Mouse (Mus musculus): ENCODE results near the gene Abca12. TPM values are rescaled to one million over a fixed set of nuclear protein-coding genes. Genes with fewer than 3 reads are reported as not detected.

Gene Abca12
- polyA plus RNA-seq, 1 experiment from 2014 or later = 0.04 TPM

DNA sequence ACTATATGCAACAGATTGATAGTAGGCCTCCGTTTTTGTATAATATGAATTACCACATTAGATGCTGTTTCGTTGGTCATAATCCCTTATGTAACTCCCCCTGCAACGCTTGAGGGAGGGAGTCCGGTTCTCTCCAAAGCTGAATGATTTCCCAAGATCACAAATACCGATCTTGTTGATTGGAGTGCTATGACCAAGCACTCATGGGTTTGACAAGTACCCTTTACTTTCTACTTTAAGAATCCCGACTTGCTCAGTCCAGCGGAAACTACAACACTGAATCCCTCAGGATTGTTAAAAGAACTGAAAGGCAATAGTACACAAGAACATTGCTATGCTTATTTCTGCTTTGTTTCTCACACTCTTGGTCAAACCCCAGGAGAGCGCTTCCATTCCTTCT is 28.1 kb downstream of the Abca12 start:
- Histone ChIP-seq H3K4me1 (no peaks in the 10 kb centered on the region), H3K27me3 (ENCODE audit: low read depth, poor library complexity, severe bottlenecking) (no peaks in the 10 kb centered on the region), H3K27ac (no peak overlapping the region), H3K4me3 (no peak overlapping the region), H3K36me3 (no peaks in the 10 kb centered on the region), H3K9me3 (replicated peaks) (no peaks in the 10 kb centered on the region)
- WGBS = 92% methylated on average over 8 of the region's 8 CpGs
- no peak for DNase-seq (ENCODE audit: low spot score)

DNA sequence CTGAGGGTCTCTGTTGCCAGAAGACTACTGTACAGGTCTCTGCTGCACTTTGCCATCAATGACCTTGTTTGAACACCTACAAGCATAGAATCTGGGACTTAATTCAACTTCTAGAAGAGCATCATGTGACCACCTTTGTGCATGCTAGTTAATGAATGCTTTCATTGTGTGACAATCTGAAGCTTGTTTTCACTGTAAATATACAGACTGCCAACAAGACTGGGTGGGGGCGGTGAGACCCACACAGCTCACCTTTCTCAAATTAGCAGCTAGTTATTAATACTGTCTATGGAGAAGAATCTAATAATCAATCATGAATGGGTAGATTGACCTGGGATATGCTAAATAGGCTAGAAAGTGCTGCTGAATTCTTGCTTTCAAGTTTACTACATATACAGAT is 30.6 kb downstream of the Abca12 start:
- 91% methylated on average over 1 of the region's 1 CpGs for WGBS
- H3K9me3 ChIP-seq (replicated peaks) = no peaks in the 10 kb centered on the region
- no peak overlapping the region for H3K4me3 ChIP-seq
- no peak overlapping the region for H3K27ac ChIP-seq
- DNase-seq (ENCODE audit: low spot score) = no peak
- H3K36me3 ChIP-seq = no peaks in the 10 kb centered on the region
- no peaks in the 10 kb centered on the region for H3K27me3 ChIP-seq (ENCODE audit: low read depth, poor library complexity, severe bottlenecking)
- no peaks in the 10 kb centered on the region for H3K4me1 ChIP-seq

DNA sequence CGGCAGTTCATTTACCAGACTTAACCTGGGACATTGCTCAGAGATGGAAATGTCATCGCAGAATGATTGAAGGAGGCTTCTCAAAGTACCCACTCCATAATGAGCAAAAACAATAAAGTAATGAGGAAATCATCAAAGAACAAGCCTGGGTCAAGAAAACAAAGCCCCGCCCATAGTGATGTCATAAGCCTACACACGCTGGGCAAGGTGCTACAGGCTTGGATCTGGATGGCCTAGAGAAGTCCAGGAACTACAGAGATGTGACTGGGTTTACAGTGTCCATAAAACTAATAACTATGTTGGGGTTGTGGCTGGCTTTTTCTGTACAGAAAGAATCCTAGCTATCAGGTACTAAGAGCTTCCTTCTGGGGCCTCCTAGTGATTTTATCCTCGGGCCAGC is 41.6 kb downstream of the Abca12 start:
- H3K27ac ChIP-seq = no peak overlapping the region
- no peaks in the 10 kb centered on the region for H3K9me3 ChIP-seq (replicated peaks)
- no peaks in the 10 kb centered on the region for H3K36me3 ChIP-seq
- no peak for DNase-seq (ENCODE audit: low spot score)
- H3K27me3 ChIP-seq (ENCODE audit: low read depth, poor library complexity, severe bottlenecking) = no peaks in the 10 kb centered on the region
- no peak overlapping the region for H3K4me3 ChIP-seq
- 92% methylated on average over 5 of the region's 5 CpGs for WGBS
- H3K4me1 ChIP-seq = no peaks in the 10 kb centered on the region

DNA sequence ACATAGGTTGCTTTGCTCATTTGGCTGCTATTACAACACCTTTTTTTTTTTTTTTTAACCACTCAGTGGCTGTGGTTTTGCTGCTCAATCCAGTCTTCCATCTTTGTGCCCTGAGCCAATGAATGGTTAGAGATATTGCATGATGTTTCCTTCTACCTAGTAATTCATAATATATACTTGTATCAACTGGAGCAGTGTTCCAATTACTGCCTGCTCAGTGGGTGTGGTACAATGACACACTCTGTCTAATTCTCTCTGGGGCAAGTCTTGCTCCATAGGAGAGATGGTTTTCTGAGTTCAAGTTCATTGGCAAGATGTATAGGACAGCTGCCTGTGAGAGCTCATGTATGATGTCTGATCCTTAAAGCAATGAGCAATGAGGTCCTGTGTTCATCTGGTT is 44.4 kb downstream of the Abca12 start:
- no peak overlapping the region for H3K4me3 ChIP-seq
- DNase-seq (ENCODE audit: low spot score) = no peak
- no peaks in the 10 kb centered on the region for H3K36me3 ChIP-seq
- no peaks in the 10 kb centered on the region for H3K27me3 ChIP-seq (ENCODE audit: low read depth, poor library complexity, severe bottlenecking)
- no peaks in the 10 kb centered on the region for H3K9me3 ChIP-seq (replicated peaks)
- no peak overlapping the region for H3K27ac ChIP-seq
- H3K4me1 ChIP-seq = no peaks in the 10 kb centered on the region

DNA sequence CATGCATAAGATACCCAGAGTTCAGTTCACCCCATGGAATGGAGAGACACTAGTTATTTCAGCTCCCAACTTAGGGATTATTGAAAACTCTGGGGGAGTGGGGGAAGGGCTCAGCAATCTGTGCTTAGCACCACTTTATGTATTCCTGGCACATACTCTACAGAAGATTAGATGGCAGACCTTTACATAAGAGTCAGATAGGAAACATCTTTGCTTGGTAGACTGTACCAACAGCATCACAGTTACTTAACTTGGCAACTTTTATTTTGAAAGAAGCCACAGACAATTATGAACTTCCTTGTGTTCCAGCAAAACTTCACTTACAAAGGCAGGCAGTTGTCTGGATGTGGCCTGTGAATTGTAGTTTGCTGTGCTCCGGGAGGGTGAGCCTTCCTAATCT is 46.9 kb downstream of the Abca12 start:
- no peaks in the 10 kb centered on the region for H3K9me3 ChIP-seq (replicated peaks)
- no peak overlapping the region for H3K4me3 ChIP-seq
- 93% methylated on average over 1 of the region's 1 CpGs for WGBS
- H3K4me1 ChIP-seq = no peaks in the 10 kb centered on the region
- DNase-seq (ENCODE audit: low spot score) = no peak
- no peak overlapping the region for H3K27ac ChIP-seq
- H3K36me3 ChIP-seq = no peaks in the 10 kb centered on the region
- no peaks in the 10 kb centered on the region for H3K27me3 ChIP-seq (ENCODE audit: low read depth, poor library complexity, severe bottlenecking)

DNA sequence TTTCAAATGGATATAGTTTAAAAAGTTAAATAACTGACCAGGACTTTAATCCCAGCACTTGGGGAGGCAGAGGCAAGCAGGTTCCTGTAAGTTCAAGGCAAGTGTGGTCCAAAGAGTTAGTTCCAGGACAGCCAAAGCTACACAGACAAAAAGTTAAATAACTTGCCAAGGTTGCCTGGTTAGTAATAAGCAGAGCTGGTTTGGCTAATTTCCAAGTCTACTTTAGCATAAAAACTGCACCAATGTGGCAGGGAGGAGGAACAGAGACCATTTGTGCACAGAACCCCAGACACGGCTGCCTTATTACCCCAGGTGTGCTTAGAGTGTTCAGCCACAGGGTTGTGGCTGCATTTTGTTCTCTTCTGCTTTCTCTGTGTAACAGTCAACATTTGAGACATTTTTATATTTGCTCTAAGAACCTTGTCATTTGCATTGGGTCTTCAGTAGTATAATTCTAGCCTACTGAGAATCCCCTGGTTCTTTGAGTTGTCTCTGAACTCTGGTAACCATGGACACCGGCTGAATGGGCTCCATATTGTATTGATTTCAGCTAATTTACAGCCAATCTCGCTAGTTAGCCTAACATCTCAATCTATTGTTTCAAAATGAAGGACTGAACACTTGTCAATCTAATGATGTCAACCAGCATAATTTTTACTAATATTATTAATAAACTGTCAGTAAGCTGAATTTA is 71.7 kb downstream of the Abca12 start:
- H3K4me3 ChIP-seq = no peak overlapping the region
- H3K27ac ChIP-seq = no peak overlapping the region
- 67% methylated on average over 3 of the region's 3 CpGs for WGBS
- no peaks in the 10 kb centered on the region for H3K27me3 ChIP-seq (ENCODE audit: low read depth, poor library complexity, severe bottlenecking)
- H3K4me1 ChIP-seq = 0 out of 2 replicates have a peak, but pooled peaks cover 2% of the 10 kb centered on the region
- H3K9me3 ChIP-seq (replicated peaks) = no peaks in the 10 kb centered on the region
- no peaks in the 10 kb centered on the region for H3K36me3 ChIP-seq
- DNase-seq (ENCODE audit: low spot score) = no peak

DNA sequence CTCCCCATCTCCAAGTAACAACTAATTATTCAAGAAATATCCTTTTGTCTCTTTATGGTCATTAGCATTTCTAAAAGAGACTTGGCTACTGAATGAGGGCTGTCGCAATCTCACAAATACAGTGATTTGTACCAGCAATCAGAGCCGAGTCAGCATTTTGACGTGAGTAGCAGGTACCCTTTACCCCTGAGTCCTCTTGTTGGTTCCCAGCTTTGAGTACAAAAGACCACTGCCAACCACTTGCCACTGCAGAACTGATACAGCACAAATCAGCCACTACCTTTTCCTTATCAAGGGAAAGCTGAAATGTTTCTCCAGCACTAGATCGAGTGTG is 72.5 kb downstream of the Abca12 start:
- WGBS = 86% methylated on average over 4 of the region's 4 CpGs

DNA sequence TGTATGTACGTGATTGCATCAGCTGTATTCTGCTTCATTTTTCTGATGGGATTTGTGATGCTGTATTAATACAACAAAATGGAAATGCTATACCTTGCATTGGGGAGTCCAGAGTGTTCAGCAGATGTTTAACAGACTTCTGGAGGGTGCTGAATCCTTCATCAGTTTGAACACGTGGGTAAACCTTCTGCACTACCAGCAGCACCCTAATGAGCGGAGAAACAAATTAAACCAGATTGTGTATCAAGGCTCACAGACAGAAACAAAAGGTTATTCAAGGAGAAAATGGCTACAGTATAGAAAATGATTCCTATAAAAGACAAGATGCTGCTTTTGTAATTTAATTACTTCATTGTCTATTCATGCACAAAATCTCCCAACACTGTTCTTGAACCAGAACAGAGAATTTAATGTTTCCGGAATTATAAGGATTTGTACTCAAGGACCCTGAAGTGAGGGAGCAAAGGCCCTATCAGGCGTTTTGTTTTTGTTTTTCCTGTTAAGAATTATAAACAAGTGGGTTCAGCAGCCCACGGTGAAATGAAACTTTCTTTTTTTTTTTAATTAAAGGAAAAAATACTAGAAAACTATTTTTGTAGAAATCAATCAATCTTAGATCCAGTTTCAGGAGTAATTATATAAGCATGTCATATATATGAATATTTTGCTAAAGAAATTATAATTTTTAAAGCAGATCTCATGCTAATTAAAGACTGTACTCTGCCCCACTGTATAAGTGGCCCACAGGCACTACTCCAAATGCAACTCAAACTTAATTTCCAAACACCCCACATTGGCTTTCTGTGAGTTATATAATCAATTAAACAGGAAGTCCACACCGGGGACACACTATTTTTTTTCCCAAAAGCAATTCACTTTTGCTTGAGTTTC is 73.1 kb downstream of the Abca12 start:
- H3K36me3 ChIP-seq = no peaks in the 10 kb centered on the region
- no peaks in the 10 kb centered on the region for H3K27me3 ChIP-seq (ENCODE audit: low read depth, poor library complexity, severe bottlenecking)
- no peak overlapping the region for H3K27ac ChIP-seq
- DNase-seq (ENCODE audit: low spot score) = no peak
- no peaks in the 10 kb centered on the region for H3K9me3 ChIP-seq (replicated peaks)
- no peak overlapping the region for H3K4me3 ChIP-seq
- 86% methylated on average over 7 of the region's 7 CpGs for WGBS
- H3K4me1 ChIP-seq = 0 out of 2 replicates have a peak, but pooled peaks cover 2% of the 10 kb centered on the region

More for the DNA sequence above, 72.5 kb downstream of the Abca12 start:
- no peaks in the 10 kb centered on the region for H3K36me3 ChIP-seq
- H3K4me1 ChIP-seq = 0 out of 2 replicates have a peak, but pooled peaks cover 2% of the 10 kb centered on the region
- no peak overlapping the region for H3K4me3 ChIP-seq
- H3K9me3 ChIP-seq (replicated peaks) = no peaks in the 10 kb centered on the region
- DNase-seq (ENCODE audit: low spot score) = no peak
- no peaks in the 10 kb centered on the region for H3K27me3 ChIP-seq (ENCODE audit: low read depth, poor library complexity, severe bottlenecking)
- H3K27ac ChIP-seq = no peak overlapping the region

DNA sequence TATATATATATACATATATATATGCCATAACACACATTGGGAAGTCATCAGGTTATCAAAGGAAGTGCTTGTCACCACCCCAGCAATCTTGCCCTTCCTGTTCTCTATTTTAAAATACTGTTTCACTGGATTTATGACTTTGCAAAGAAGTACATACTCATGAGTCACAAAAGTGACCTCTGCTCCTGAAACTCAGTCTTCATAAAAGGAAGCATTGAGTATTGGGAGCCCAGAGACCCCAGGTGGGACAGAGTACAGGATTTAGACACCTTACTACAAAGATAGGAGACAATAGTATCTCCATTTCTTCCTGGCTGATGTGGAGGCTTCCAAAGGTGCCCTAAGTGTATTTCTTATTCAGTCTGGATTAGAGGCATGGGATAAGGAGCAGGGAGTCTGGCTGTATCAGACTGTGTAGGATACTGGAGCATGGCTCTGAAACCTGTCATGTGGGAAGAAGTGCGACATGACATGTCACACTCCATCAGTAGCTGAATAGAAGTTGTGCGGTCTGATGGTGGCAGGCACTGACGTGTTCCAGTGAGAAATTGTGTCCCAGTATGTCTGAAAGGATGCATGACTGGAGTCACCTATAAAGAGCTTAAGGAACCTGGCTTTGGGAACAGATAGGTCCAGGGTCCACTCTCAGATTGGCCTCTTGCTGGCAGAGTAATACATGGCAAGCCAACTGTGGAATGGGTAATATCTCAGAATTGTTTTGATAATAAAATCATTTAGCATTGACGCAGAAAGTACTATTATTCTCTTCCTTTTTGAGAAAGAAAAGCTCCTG is 76.0 kb downstream of the Abca12 start:
- DNase-seq (ENCODE audit: low spot score) = no peak
- H3K27me3 ChIP-seq (ENCODE audit: low read depth, poor library complexity, severe bottlenecking) = no peaks in the 10 kb centered on the region
- no peaks in the 10 kb centered on the region for H3K36me3 ChIP-seq
- no peak overlapping the region for H3K4me3 ChIP-seq
- WGBS = 89% methylated on average over 4 of the region's 4 CpGs
- no peak overlapping the region for H3K27ac ChIP-seq
- H3K9me3 ChIP-seq (replicated peaks) = no peaks in the 10 kb centered on the region
- 0 out of 2 replicates have a peak, but pooled peaks cover 2% of the 10 kb centered on the region for H3K4me1 ChIP-seq

DNA sequence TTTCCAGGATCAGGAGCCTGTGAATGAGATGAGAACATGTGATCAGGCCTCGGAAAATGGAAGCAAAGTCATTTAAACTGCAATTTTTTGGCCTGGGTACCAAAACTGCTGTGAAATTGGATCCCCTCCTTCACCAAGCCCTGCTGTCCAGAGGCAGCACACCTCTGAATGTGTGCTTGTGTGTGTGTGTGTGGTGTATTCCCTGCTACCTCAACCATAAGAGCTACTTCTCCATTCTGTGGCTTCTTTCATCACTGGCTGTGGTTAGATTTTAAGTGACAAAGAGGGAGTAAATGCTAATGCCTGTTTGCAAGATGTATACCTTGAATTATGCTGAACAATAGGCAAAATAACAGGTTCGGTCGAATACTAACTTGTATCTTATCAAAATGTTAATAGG is 84.4 kb downstream of the Abca12 start:
- no peak overlapping the region for H3K4me3 ChIP-seq
- DNase-seq (ENCODE audit: low spot score) = no peak
- no peaks in the 10 kb centered on the region for H3K36me3 ChIP-seq
- no peaks in the 10 kb centered on the region for H3K4me1 ChIP-seq
- H3K27me3 ChIP-seq (ENCODE audit: low read depth, poor library complexity, severe bottlenecking) = no peaks in the 10 kb centered on the region
- 89% methylated on average over 3 of the region's 3 CpGs for WGBS
- H3K27ac ChIP-seq = no peak overlapping the region
- no peaks in the 10 kb centered on the region for H3K9me3 ChIP-seq (replicated peaks)

DNA sequence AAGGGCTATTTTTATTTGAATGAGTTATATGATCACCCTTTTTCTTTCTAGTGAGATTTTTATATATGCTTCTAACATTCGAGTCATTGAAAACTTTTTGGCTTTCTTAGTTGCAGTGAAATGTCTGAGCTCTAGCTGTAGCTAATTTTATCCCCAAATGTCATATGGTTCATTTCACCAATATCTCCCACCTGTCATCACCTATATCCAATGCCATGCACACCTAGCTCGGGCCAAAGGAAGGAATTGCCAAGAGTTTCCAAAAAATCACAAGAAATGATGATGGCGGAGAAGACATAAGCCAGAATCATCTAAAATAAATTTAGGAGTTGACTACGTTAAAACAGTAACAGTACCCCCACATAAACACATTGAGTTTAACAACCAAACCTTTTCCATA is 102.5 kb downstream of the Abca12 start:
- no peak overlapping the region for H3K27ac ChIP-seq
- no peaks in the 10 kb centered on the region for H3K36me3 ChIP-seq
- H3K27me3 ChIP-seq (ENCODE audit: low read depth, poor library complexity, severe bottlenecking) = no peaks in the 10 kb centered on the region
- no peak overlapping the region for H3K4me3 ChIP-seq
- H3K9me3 ChIP-seq (replicated peaks) = no peaks in the 10 kb centered on the region
- no peaks in the 10 kb centered on the region for H3K4me1 ChIP-seq
- WGBS = 93% methylated on average over 4 of the region's 4 CpGs
- DNase-seq (ENCODE audit: low spot score) = no peak

DNA sequence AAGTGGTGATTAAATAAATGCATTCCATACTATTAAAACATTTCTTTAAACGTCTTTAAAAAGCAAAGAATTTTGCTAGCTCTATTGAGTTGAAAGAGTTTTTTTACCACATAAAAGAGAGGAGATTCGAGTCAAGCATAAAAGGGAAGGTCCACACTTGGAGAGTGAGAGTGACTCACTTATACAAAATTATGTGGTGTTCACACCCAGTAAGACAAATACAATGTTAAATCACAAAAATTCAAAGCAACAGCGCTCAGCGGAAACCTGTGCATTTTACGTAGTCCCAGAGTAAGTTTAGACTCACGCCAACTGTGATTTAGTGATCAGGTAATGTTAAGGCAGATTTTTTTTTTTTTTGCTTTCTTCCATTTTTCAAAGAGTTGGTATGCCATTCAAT is 104.1 kb downstream of the Abca12 start:
- H3K9me3 ChIP-seq (replicated peaks) = no peaks in the 10 kb centered on the region
- no peak for DNase-seq (ENCODE audit: low spot score)
- 93% methylated on average over 6 of the region's 6 CpGs for WGBS
- H3K36me3 ChIP-seq = no peaks in the 10 kb centered on the region
- 0 out of 2 replicates have a peak, but pooled peaks cover 9% of the 10 kb centered on the region for H3K4me1 ChIP-seq
- no peak overlapping the region for H3K27ac ChIP-seq
- no peak overlapping the region for H3K4me3 ChIP-seq
- no peaks in the 10 kb centered on the region for H3K27me3 ChIP-seq (ENCODE audit: low read depth, poor library complexity, severe bottlenecking)

DNA sequence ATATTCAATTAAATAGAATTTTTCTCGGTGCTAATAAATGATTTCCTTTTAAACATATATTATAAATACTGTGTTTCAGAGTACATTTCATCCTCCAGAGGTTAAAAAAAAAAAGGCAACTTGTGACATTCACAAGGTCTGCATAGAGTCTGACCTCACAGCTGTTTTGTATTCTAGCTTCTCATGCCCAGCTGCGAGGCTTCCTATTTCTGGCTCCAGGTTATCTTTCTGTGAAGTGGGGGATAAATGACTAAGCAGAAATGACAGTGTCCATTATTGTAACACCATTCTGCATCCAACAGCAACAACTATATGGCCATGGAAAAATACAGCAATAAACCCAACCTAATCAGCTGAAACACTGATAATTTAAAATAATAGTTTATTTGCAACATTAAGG is 107.3 kb downstream of the Abca12 start:
- Histone ChIP-seq H3K4me3 (no peak overlapping the region), H3K36me3 (no peaks in the 10 kb centered on the region), H3K27ac (no peak overlapping the region), H3K4me1 (peaks cover 17% of the 10 kb centered on the region; the same call in 1 of the 2 replicates), H3K9me3 (replicated peaks) (no peaks in the 10 kb centered on the region), H3K27me3 (ENCODE audit: low read depth, poor library complexity, severe bottlenecking) (no peaks in the 10 kb centered on the region)
- 63% methylated on average over 2 of the region's 2 CpGs for WGBS
- no peak for DNase-seq (ENCODE audit: low spot score)

All from limb, embryonic 10.5 days (tissue).